Mouse (Mus musculus): ENCODE measurements at regions not wholly inside any gene's neighbourhood (a gene's known extent, or its start where the extent isn't known, plus 50 kb on each side); places are given as distances from the start of the nearest gene placed in this dataset.

DNA sequence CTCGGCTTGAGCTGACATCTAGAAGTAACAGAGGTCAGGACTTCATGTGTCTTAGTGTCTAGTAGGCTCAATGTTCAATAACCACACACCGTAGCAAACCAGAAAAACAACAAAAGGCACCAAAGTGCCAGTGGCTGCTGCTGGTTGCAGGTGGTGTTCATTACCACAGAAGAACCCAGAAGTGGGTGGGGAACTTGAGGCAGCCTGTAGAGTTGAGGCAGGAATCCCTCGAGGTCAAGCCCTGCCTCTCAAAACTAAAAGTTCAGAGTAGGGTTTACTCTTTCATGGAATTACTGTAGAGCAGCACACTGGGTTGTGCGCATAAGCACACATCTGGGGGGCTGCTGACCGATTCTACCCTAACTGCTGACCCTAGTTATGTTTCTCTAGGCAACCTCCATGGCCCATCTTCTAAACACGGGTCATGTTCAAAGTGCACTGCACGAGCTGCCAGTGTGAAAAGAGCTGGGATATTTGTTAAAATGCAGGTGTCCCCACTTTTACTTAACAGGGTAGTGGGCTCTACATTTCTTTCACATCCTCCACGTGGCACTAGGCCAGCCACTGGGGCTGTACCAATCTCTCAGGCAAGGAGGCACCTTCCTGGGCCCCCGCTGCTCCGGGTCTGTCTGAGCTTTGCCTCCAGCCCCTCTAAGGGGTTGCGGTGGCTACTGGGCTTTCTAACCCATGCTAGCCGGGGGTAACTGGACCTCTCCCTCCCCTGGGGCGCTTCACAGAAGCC, 69.6 kb downstream of the Zfp706 start:
- no peak for TF ChIP-seq CTCF (IDR thresholded peaks at IDR 0.05; ENCODE audit: control insufficient read depth, insufficient read depth, insufficient replicate concordance, low read depth, low read length)
- no peak for TF ChIP-seq POLR2A (IDR thresholded peaks at IDR 0.05; ENCODE audit: control insufficient read depth, low read depth, low read length)

Measured in testis, adult 2 months (tissue).